Mouse (Mus musculus): ENCODE data around the gene Cog4.
A peak's percentile ranks its signal among the peaks of the same experiment; 100 is the strongest.
"Not testable (repeated sequence)": the region's sequence is repeated elsewhere in the genome, so short reads cannot be mapped to it uniquely, and the experiment has no call there.

Gene Cog4

GRCm38 (mm10) chr8:110894851-110895250 is 48.5 kb downstream of the Cog4 start:
- no peak for DNase-seq

- DNase-seq: no peak
These were observed 48.9 kb downstream of the Cog4 start for GRCm38 (mm10) chr8:110895254-110895653.

- DNase-seq: no peak
These were observed 49.4 kb downstream of the Cog4 start for GRCm38 (mm10) chr8:110895812-110896211.

GRCm38 (mm10) chr8:110897495-110897894 is 51.1 kb downstream of the Cog4 start:
- DNase-seq: no peak

GRCm38 (mm10) chr8:110901056-110901455 is 54.7 kb downstream of the Cog4 start:
- DNase-seq: no peak

GRCm38 (mm10) chr8:110901839-110902578 is 55.6 kb downstream of the Cog4 start, which contains the start of gene Fuk:
Gene Fuk, minus strand, starts transcription at chr8:110902488.
- DNase-seq: peak; percentile 90

GRCm38 (mm10) chr8:110902579-110902965 is 56.2 kb downstream of the Cog4 start:
- DNase-seq: no peak

GRCm38 (mm10) chr8:110905404-110905803 is 59.0 kb downstream of the Cog4 start:
- no peak for DNase-seq

- no peak for DNase-seq
These were observed 60.3 kb downstream of the Cog4 start for GRCm38 (mm10) chr8:110906682-110907081.

GRCm38 (mm10) chr8:110909850-110910249 is 63.5 kb downstream of the Cog4 start:
- not testable (repeated sequence) for DNase-seq

- DNase-seq: no peak
These were observed 65.5 kb downstream of the Cog4 start for GRCm38 (mm10) chr8:110911576-110912570.

- DNase-seq: no peak
These were observed 71.0 kb downstream of the Cog4 start for GRCm38 (mm10) chr8:110917415-110917814.

GRCm38 (mm10) chr8:110918027-110918426 is 71.6 kb downstream of the Cog4 start:
- DNase-seq: no peak

- DNase-seq: no peak
These were observed 72.1 kb downstream of the Cog4 start for GRCm38 (mm10) chr8:110918460-110918859.

GRCm38 (mm10) chr8:110919341-110920031 is 73.1 kb downstream of the Cog4 start, which contains the start of gene St3gal2:
Gene St3gal2, plus strand, starts transcription at chr8:110919922.
- peak; percentile 85 for DNase-seq

GRCm38 (mm10) chr8:110920032-110920772 is 73.8 kb downstream of the Cog4 start:
- peak; percentile 77 for DNase-seq

- DNase-seq: no peak
These were observed 74.4 kb downstream of the Cog4 start for GRCm38 (mm10) chr8:110920773-110921277.

- no peak for DNase-seq
These were observed 75.3 kb downstream of the Cog4 start for GRCm38 (mm10) chr8:110921492-110922230.

GRCm38 (mm10) chr8:110925691-110926140 is 79.3 kb downstream of the Cog4 start:
- no peak for DNase-seq

- DNase-seq: no peak
These were observed 80.3 kb downstream of the Cog4 start for GRCm38 (mm10) chr8:110926690-110927089.

GRCm38 (mm10) chr8:110928435-110928834 is 82.0 kb downstream of the Cog4 start:
- no peak for DNase-seq
